Mouse (Mus musculus) adrenal gland, adult 18-20 months (tissue): ENCODE results near the gene Pax5. TPM values are rescaled to one million over a fixed set of nuclear protein-coding genes. Genes with fewer than 3 reads are reported as not detected.

Experiments
- DNase-seq, 2 experiments: peaks; one replicate each; pipeline ENCODE4 v3.0.0; 2021 to 2022; ENCODE audit warnings: low spot score in 2 of 2
- total RNA-seq, 2 experiments: library from RNA; stranded (reverse); gene quantifications; 1 replicate in 1 of 2; 2 replicates in 1 of 2; pipeline ENCODE4 v1.2.3; 2021

The Pax5 gene
- total RNA-seq, 2 experiments from 2014 or later = 0.42 to 0.46 TPM

DNA sequence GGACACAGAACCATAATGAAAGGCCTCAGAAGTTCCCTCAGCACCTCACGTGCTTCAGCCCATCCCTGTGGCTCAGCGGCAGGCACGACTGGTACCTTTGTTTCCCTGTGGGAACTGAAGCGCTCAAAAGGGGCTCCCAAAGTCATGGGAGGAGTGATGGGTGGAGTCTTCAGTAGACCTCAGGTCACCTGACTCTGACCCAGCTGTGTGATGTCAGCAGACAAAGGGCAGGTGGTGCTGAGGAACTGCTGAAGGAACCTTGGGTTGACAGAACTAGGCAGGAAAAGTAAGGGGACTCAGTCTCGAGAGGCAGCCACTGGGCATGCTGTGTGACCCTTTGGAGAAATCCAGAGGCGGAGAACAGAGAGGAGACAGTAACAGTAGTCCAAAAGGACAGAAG, 41.7 kb downstream of the Pax5 start:
- no peak for DNase-seq

DNA sequence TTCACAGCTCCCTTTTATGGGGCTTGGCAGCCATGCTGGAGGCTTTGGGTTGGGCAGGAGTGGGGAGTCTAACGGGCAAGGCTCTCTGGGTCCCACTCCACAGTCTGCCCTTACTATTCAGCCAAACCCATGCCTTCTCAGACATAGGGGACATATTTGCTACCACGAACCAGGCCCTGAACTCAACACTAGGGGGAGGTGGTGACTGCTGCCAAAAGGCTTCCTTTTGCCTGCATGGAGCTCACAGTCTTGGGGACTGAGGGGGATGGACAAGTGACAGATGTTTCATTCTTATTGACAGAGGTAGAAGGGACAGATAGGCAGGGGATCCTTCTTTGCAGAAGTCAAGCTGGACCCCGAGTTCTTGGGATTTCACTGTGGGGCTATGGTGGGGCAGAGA, 42.1 kb downstream of the Pax5 start:
- DNase-seq = no peak

DNA sequence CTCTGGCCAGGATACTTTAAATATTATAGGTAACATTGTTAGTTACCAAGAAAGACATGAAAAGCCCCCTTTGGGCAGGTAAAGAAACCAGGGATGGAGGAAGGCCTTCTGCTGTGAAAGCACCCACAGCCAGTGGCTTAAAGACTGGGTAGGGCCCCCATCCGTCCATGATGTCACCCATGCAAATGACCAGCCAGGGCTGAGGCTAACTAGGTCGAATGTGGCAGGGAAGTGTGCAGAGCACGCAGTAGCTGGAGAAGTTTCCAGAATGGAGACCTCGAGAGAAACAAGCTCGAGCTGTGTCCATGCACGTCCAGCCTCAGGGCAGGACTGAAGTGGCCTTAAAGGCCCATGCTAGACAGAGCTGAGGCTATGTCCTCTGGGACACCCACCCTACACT, 42.9 kb downstream of the Pax5 start:
- DNase-seq = no peak

DNA sequence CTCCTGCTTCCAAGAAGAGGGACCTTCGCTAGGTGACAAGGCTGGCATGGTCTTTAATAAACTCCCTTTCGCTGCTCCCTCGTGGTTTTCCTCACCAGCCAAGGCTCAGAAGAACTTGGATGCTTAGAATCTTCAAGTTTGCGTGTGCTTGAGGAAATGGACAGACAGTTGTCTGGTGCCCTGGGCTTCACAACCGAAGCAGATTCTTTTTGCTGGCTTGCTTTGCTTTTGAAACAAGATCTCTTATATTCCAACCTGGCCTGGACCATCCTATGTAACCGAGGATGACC, 45.6 kb downstream of the Pax5 start:
- DNase-seq = no peak

DNA sequence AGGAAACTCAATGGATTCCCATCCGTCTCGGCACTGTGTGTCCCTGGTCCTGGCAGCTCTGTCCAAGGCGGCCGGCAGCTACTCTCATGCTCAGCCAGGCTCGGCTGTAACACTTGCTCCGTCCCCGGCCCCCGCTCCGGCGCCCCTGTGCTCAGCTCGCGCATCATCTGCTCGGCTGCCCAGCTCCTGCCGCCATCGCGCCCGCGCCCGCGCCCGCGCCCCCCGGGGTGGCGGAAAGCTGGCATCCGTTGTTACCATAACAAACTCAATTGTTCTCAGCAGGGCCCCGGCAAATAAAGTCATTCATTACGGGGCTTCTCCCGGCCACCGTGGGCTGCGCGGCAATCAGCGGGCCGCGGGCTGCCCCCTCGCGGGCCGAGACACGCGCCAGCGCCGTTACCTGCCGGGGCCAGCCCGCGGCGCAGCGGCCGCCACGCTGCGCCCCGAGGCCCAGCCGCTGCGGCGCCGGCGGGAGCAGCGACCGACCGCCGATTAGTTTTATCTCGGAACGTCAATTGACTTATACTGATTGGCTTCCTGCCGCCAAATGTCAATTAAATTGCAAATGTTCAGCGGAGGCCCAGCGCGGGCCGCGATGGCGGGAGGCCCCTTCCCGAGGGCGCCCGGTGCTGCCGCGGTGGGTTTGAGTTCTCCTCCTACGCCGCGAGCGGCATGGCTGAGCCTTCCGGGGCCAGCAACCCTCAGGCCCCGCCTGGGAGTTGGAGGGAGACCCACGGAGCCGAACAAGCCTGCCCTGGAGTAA, 46.1 kb downstream of the Pax5 start:
- DNase-seq = peak in 1 of 2 experiments; percentile 13

DNA sequence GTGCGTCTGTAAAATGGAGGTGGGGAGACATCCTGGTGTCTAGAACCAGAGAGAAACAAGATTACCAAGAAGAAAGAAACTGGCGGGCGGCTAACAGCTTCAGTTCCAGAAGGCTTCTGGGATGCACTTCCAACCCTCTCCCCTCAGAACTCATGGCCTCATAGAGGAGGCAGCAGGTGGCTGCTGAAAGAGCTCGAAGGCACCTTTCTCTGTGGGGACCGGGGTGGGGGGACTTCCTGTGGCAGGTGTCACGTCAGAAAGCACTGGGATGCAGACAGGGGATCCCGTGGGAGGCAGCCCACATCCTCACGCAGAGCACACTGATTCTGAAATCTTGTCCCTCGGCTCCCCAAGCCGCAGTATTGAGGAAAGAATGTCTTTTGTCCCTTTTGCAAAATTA, 46.8 kb downstream of the Pax5 start:
- DNase-seq = no peak

DNA sequence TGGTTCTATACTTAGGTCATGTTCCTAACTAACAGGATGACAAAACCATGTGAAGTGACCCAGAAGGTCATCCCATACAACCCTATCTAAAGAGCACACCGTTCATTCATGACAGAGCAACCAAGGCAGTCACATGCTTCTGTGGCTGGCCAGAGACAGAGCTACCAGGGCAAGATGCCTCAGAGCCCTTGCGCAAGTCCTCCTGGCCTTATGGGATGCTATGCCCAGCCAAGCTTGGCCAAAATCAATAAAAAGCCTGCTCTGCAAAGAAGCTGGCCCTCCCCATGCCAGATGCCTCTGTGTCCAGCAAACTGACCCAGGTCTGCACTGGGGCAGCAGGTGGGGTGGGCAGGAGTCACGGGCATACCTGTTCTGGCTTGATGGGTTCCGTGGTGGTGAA, 65.1 kb downstream of the Pax5 start:
- no peak for DNase-seq

DNA sequence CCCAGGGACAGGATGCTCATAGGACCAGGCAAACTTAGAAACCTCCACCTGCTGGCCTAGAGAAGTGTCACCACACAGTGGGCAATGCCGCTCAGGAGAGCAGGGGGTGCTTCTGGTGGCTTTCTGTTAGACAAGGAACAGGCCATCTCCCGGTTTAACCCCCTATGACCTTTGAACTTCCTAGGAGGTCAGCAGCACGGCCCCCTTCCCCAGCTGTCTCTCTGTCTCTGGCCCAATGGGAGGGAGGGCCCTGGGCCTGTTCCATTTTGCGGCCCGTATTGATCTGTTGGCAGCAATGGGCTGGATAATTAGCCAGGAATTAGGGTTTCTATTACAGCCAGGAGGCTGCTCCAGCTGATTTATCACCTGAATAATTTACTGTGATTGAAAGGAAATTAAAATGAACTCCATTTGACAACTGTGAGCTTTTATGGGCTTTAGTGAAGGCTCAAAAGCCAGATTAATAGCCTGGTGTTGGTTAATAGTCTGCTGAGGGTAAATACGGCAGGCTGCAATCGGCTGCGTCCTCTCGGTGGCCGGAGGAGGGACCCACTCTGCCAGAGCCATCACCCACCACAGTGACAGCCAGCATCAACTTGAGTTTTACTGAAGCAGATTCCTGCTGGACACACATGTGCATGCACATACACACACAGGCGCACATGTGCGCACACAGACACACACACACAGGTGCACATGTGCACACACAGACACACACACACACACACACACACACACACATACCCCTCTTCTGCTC, 68.3 kb downstream of the Pax5 start:
- DNase-seq = no peak

DNA sequence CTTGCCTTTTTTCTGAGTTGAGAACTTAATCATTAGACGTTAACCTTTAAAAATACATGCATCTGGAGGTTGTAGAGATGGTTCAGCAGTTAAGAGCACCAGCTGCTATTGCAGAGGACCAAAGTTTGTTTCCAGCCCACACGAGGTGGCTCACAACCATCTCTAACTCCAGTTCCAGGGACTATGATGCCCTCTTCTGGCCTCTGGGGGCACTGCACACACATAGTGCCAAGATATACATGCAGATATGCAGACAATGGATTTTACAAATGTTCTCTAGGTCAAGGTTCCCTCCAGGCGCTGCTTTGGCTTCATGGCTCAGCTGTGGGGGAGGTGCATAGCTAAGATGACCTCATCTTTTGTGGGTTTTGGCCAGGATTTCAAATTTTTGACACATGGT, 74.7 kb downstream of the Pax5 start:
- DNase-seq = no peak

DNA sequence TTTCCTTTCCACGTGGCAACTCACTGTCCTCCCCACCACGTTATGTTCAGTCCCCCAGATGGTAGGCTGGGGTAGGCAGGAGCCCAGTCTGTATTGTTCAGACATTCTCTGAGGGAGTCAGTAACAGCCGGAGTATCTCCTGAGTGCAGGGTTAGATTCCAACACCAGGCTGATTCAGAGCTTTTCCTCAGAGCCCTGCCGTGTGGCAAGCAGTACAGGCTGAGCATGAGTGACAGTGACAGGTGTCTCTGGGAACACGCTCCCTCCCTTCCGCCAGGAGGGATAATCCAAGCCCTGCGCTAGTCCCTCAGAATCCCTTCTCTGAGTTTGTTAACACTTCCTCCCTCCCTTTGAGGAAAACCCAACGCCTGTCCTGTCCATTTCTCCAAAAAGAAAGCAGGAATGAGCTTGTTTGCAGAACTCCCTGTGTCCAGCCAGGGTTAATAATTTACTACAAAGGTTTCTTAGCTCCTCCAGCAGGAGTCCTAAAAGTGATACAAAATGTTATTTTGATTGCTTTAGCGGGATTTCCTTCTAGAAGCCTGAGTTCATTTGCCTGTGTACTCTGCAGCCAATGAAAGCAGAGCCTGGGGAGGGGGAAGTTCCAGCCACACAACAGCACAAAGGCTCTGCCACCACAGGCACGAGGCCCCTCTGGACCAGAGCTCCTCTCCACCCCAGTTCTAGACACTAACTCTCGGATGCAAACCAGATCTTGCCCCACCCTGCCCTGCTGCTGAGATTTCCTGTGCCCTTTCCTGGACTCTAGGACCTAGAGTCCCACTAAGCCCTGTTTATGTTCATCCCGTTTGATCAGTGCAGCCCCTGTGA, 76.4 kb downstream of the Pax5 start:
- DNase-seq = no peak

DNA sequence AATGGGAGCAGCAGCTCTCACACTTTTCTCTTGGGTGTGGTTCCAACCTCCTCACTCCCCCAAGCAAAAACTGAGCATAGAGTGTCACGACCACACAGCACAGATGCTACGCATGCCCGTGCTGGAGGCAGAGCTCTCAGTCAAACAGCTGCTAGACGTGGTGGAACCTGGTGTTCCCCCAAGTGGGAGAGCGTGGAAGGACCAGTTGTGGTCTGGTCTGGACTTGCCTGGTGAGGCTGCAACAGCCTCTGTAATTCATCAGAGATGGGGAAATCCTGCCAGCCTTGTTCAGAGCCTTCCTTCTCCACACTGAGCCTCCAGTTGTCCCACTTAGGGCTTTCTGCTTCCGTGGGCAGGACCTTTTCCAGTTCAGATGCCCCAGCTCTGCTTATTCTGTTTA, 80.2 kb downstream of the Pax5 start:
- no peak for DNase-seq

DNA sequence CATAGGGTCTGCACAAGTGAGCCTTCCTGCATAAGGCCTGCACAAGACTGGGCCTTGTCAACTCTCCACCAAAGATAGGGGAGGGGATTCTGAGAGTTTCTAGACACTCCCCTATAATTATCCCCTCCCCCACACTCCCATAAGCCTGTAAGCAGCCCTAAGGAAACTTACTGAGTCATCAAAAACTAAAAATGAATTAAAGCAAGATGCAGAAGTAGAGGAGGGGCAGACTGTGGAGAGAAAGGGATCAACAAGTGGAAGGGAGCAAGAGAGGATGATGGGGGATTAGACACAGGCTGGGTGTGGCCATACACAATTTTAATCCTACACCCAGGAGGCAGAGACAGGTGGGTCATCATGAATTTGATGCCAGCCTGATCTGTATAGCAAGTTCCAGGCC, 82.4 kb downstream of the Pax5 start:
- no peak for DNase-seq

DNA sequence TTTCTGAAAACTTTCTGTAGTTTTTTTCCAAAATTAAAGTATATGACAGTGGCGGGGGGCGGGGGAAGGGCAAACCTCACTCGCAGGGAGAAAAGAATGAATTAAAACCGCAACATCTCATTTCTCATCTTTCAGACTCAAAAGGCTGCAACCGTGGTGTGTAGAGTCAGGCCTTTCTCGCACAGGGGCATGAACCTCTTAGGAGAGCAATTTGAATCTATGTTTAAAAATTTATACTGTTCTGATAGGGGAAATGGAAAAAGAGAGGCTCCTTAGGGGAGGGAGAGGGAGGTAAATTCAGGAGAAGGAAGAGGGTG, 85.2 kb downstream of the Pax5 start:
- no peak for DNase-seq

DNA sequence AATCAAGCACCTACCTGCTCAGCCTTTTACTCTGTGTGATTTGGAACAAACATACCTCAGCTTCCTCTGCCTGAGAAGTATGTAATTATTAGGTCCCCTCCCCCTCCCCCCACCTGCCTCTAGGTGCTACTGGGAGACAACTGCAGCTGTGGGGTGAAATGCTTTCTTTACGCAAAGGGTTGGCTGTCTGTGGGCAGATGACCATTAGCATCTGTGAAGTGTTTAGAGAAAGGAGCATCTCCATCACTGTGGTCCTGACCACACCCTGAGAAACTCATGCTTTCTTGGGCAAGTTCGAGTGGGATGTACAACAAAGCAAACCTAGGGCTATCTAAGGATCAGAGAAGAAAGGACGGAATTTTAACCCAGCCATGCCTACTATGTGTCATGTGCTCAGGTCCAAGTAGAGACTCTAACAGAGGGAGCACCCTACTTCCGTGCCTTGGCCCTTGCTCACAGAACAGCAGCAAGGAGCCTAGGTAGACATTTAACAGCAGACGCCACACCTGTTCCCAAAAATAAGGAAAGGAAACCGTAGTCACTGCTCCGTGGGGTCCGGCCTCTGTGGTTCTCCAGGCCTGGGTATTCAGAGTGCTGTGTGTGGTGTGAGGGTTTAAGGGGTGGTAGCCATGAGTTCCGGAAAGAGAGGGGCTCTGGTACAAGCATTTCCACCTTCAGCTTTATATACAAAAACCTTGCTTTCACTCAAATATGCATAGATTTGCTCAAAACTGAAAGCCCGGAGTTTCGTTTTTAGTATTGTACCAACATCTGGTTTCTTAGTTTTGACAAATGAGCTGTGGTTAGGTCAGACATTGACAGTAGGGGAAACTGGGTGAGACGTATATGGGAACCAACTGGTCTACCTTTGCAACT, 85.8 kb downstream of the Pax5 start:
- no peak for DNase-seq

DNA sequence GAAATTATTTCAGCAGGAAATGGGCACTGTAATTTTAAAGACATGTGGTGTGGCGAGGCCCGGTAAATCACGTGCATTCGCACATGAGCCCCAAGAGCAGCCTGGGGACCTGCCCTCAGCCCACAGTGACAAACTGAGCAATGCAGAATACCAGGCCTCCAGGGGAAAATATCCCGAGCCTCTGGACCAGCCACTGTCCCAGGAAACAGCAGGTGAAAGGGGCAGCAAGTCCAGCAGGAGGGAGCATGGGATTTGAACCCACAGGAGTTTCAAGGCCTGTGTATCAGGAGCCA, 86.9 kb downstream of the Pax5 start:
- no peak for DNase-seq

DNA sequence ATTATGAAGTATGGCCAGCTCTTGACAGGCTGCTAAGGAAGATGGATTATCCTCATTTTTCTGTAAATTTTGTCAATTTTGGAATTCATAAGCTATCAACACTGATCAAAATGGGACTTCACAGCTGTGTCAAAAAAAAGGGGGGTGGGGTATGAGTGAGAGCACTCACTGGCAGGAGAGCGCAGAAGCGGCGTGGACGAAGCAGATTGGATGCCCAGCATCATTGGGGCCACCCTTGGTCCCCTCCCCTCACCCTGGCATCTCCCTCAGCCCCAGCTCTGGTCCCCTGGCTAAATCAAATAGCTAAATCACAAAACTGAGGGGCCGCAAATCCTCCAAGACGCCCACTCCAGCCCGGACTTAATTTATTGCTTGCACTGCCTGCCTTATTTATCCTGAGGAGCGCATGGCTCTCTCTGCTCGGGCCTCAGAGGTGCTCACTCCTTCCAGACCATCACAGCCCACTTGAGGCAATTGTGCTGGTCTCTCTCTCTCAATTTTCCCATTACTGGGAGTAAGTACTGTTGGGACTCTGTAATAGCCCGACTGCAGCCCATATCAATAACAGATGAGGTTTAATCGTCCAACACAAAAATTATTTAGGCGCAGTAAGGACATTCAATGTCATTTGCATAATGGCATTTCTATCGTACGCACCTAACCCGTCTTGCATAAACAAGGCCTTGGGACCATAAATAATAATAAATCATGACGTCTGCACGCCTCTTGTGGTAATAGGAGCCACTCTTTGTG, 87.4 kb downstream of the Pax5 start:
- no peak for DNase-seq

DNA sequence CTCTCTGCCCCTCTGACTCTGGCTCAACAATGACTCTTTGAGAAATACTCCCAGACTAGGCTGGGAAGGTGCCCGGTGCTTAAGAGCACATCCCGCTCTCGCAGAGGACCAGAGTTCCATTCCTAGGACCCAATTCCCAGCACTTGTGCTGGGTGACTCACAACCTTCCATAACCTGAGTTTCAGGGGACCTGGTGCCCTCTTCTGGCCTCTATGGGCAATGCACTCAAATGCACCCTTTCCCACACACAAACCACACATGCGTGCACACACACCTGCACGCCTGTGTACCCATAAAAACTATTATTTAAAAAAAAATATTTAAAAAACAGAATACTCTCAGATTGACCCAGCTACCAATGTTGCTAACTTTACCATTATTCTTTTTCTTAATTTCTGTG, 90.0 kb downstream of the Pax5 start:
- DNase-seq = no peak

DNA sequence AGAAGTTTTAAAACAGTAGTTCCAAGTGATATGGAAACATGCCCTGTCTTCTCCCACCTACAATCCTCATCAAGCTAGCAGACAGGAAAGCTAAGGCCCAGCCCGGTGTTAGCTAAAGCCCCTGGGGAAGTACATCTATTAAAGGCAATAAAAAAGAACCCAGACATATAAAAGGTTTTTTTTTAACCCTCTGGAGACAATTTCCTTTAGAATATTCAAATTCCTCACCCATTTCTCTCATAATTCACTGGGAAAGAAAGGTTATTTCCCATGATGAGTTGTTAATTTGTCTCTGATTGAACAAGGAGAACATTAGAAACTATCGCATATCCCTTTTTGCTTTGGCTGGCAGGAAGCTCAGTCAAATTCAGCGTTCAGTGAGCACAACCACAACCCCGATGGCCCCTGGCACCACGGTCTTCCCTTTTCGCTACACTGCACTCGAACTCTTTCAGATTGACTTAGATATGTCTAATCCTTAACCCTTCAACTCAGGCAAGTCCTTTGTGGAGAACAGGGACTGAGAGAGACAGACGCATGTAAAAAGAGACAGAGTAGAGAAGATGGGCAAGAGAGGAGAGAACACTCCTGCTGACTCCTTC, 96.1 kb downstream of the Pax5 start:
- DNase-seq = no peak

DNA sequence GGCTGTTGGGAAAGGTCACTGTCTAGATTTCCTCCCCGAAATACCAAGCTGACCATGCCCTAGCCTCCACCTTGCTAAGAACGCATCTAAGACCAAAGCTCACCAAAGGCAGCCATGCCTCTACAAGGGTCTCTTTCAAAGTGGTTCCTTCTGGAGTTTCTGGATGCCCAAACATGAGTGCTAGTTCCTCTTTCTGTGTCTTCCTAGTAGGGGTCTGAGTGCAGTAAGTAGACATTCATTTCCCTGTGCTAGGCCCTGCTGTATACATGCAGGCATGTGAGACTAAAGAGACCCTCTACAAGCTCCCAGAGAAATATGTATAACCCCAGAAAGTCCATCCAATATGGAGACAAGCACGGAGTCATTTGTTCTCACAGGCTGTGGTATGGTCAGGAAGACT, 97.9 kb downstream of the Pax5 start:
- DNase-seq = no peak

DNA sequence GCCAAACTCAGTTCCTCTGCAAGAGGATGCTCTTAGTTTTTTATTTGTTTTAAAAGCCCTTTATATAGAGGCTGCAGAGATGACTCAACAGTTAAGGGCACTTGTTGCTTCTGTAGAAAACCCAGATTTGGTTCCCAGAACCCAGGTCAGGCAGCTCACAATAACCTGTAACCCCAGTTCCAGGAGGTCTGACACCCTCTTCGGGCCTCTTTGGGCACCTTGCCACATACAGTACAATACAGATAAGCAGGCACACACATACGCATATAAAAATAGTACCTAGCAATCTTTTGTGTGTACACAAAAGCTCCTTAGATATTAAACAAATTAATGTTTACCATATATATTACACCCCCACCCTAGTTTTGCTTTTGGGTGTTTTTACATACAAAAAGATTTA, 104.8 kb downstream of the Pax5 start:
- DNase-seq = no peak
